Mouse (Mus musculus) stomach, postnatal 0 days (tissue): ENCODE measurements around the gene Erfe. TPM values are rescaled to one million over a fixed set of nuclear protein-coding genes. Genes with fewer than 3 reads are reported as not detected.

Source experiments
- ATAC-seq: fragments of 200-750 bp; cut with Nextera tagmentation; 2 replicates; pipeline ENCODE4 v1.8.0; 2017; ENCODE audit not compliant: low FRiP score, low TSS enrichment
- DNase-seq: peaks from one replicate; pipeline ENCODE4 v3.0.0-alpha.2; 2016; ENCODE audit warnings: low spot score
- H3K27ac ChIP-seq: fragments of 300-500 bp; sonication (generic); replicated peaks from 2 replicates; pipeline ENCODE4 v1.5.1; 2014; ENCODE audit warnings: mild to moderate bottlenecking, control low read depth
- H3K27me3 ChIP-seq: fragments of 300-500 bp; sonication (generic); 2 replicates; pipeline ENCODE4 v1.6.1; 2014; ENCODE audit warnings: low read length; ENCODE audit not compliant: control insufficient read depth, insufficient read depth
- H3K36me3 ChIP-seq: fragments of 300-500 bp; sonication (generic); 2 replicates; pipeline ENCODE4 v1.6.1; 2014; ENCODE audit warnings: low read length, mixed read lengths; ENCODE audit not compliant: control insufficient read depth, insufficient read depth
- H3K4me1 ChIP-seq: fragments of 300-500 bp; sonication (generic); replicated peaks from 2 replicates; pipeline ENCODE4 v1.6.1; 2014; ENCODE audit warnings: antibody characterized with exemption; ENCODE audit not compliant: control insufficient read depth, insufficient read depth
- H3K4me2 ChIP-seq: fragments of 300-500 bp; sonication (generic); replicated peaks from 2 replicates; pipeline ENCODE4 v1.6.1; 2014; ENCODE audit warnings: low read depth, mild to moderate bottlenecking, control low read depth, moderate library complexity
- H3K4me3 ChIP-seq: fragments of 300-500 bp; sonication (generic); 2 replicates; pipeline ENCODE4 v1.5.1; 2014; ENCODE audit warnings: low read depth, low read length, control low read depth
- H3K9ac ChIP-seq: fragments of 300-500 bp; sonication (generic); 2 replicates; pipeline ENCODE4 v1.6.1; 2014; ENCODE audit warnings: mild to moderate bottlenecking, low read length, control low read depth, mixed read lengths
- H3K9me3 ChIP-seq: fragments of 300-500 bp; sonication (generic); 2 replicates; pipeline ENCODE4 v1.6.1; 2016; ENCODE audit warnings: low read length; ENCODE audit not compliant: control insufficient read depth
- CTCF ChIP-seq: IDR thresholded peaks from 2 replicates; pipeline ENCODE4 v1.5.1; 2016; ENCODE audit warnings: antibody characterized with exemption, low read depth, mild to moderate bottlenecking, moderate library complexity
- EP300 ChIP-seq: optimal IDR thresholded peaks from 2 replicates; pipeline ENCODE3; 2016; ENCODE audit warnings: antibody characterized with exemption
- WGBS: fragments of 180-500 bp; shearing (Covaris S2); extraction: QIAGEN DNeasy Blood & Tissue Kit; methylation state at CpG from one replicate; pipeline ENCODE4 v1.1.7; 2014; 5-methylcytosine and 5-hydroxymethylcytosine counted together
- polyA plus RNA-seq: library from polyadenylated mRNA; unstranded; fragments of >200 nt; fragmentation: Nextera tagmentation; extraction: Ambion mirVana; gene quantifications from 2 replicates; pipeline ENCODE4 v1.2.1, GENCODE M21; 2015

Erfe gene
- polyA plus RNA-seq, 1 experiment from 2014 or later, result 1.2 TPM

DNA sequence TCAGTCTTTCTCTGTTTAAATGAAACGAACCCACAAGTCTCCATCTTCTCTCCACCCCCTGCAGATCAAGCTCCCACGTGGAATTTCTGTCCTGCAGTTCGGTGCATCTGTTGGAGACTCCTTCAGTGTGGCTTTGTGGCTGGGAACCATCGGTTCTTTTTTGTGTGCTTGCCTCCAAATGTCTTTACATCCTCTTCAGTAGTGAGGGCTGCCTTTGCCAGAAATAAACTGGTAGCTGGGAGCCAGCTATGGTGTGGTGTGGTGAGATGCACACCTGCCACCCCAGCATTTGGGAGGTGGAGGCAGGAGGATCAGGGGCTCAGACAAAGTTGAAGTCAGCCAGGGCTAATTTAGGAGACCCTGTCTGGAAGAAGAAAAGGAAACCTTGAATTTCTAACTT lies 34.1 kb upstream of the Erfe start:
- no peak overlapping the region for H3K9ac ChIP-seq
- H3K27ac ChIP-seq, result no peak overlapping the region
- ATAC-seq (no peak), DNase-seq (no peak)
- no peak overlapping the region for H3K4me2 ChIP-seq
- no peak for TF ChIP-seq CTCF
- TF ChIP-seq EP300, result no peak
- no peaks in the 10 kb centered on the region for H3K4me1 ChIP-seq
- H3K4me3 ChIP-seq, result no peak overlapping the region
- no peaks in the 10 kb centered on the region for H3K9me3 ChIP-seq
- 50% methylated on average over 4 of the region's 4 CpGs for WGBS
- H3K27me3 ChIP-seq, result no peaks in the 10 kb centered on the region
- H3K36me3 ChIP-seq, result no peaks in the 10 kb centered on the region

DNA sequence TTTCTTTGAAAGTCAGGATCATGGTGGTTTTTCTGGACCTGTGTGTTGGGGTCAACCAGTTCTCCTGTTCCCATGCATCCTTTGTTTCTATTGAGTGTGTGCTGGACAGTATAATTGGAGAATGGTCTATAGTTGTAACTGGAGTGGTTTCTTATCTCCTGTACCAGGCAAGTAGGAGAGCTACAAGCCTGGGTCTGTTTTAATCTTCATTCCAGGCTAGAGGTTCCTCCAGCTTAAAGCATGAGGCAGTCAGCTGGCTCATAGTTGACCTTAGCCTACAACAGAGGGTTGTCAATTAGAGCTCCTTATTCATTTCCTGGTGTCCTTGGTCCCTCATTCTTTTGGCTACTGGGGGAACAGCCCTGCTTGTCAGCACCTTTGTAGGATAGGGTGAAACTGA lies 32.6 kb upstream of the Erfe start:
- Histone ChIP-seq H3K9me3 (no peaks in the 10 kb centered on the region), H3K4me2 (no peak overlapping the region), H3K36me3 (no peaks in the 10 kb centered on the region), H3K4me1 (no peaks in the 10 kb centered on the region), H3K4me3 (no peak overlapping the region), H3K27ac (no peak overlapping the region), H3K9ac (no peak overlapping the region), H3K27me3 (no peaks in the 10 kb centered on the region)
- no peak for ATAC-seq
- TF ChIP-seq EP300, result no peak
- TF ChIP-seq CTCF, result no peak
- no peak for DNase-seq

DNA sequence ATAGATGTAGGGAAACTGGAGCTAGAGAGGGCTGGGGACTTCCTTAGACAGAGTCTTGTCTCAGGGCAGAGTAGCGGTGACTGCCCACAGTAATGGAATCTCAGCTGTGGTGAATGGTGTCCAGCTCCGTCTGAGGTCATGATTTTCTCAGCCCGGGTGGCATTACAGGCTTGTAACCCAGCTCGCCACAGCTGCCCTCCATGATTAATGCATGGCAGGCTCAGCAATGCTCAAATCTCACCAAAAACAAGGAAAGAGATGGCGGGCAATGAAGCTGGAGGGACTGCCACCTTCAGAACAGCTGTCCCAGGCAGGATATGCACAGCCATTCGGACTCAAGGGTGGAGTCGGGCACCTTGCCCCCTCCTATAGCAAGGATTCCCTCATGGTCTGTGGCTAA lies 28.9 kb upstream of the Erfe start:
- DNase-seq (no peak), ATAC-seq (no peak)
- 89% methylated on average over 7 of the region's 7 CpGs for WGBS
- no peak overlapping the region for H3K9ac ChIP-seq
- H3K4me1 ChIP-seq, result no peaks in the 10 kb centered on the region
- no peak overlapping the region for H3K4me3 ChIP-seq
- H3K27me3 ChIP-seq, result no peaks in the 10 kb centered on the region
- TF ChIP-seq EP300, result no peak
- TF ChIP-seq CTCF, result no peak
- no peak overlapping the region for H3K27ac ChIP-seq
- H3K36me3 ChIP-seq, result no peaks in the 10 kb centered on the region
- H3K9me3 ChIP-seq, result no peaks in the 10 kb centered on the region
- H3K4me2 ChIP-seq, result no peak overlapping the region

DNA sequence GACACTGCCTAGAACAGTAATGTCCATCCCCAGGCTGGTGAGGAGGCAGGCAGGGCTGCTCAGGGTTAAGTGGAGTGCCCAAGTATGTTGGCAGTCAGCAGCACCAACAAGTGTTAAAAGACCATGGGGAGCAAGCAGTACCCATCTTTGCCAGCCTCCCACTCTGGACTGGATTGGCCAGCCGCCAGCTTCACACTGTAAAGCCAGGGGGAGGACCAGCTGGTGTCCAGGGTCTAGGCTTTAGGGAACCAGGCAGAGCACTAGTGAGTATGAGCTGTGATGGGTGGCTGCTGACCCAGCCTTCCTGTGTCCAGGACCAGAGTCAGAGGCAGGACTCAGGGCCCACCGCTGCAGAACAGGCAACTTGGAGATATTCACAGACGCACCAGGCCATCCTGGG lies 22.2 kb upstream of the Erfe start:
- DNase-seq (no peak), ATAC-seq (no peak)
- Histone ChIP-seq H3K36me3 (no peaks in the 10 kb centered on the region), H3K27ac (no peak overlapping the region), H3K4me3 (no peak overlapping the region), H3K4me2 (no peak overlapping the region), H3K27me3 (peaks cover 14% of the 10 kb centered on the region; the same call in 1 of the 2 replicates), H3K9ac (no peak overlapping the region), H3K4me1 (no peaks in the 10 kb centered on the region), H3K9me3 (no peaks in the 10 kb centered on the region)
- TF ChIP-seq EP300 (no peak), CTCF (no peak)
- WGBS, result 73% methylated on average over 3 of the region's 3 CpGs

DNA sequence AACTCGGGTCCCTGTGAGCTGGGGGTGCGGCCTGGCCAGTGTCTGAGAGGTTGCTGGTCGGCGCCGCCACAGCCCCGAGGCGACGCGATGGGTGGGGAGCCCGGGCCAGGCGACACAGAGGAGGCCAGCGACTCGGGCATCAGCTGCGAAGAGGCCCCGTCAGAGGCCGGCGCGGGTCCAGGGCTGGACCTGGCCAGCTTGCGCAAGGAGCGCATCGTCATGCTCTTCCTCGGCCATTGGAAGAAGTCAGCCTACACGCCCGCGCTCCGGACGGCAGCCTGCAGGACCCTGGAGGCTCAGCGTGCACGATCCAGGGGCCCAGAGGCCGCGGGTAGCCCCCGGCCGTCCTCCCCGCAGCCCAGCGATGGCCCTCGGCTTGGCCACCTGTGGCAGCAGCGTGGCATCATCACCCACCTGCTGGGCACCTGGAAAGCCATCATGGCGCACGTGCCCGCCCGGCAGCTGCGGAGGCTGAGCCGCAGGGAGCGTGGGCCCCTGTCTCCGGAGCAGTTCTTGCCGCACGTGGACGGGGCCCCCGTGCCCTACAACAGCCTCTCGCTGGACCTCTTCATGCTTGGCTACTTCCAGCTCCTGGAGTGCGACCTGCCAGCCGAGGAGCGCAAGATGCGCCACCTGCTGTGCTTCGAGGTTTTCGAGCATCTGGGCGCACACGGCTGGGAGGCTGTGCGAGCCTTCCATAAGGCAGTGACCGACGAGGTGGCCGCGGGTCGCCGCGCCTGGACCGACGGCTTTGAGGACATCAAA lies 21.1 kb upstream of the Erfe start:
- H3K27me3 ChIP-seq, result peaks cover 14% of the 10 kb centered on the region; the same call in 1 of the 2 replicates
- H3K9me3 ChIP-seq, result no peaks in the 10 kb centered on the region
- no peaks in the 10 kb centered on the region for H3K4me1 ChIP-seq
- peak overlapping the region; percentile 19 for H3K4me3 ChIP-seq
- peak overlapping the region; percentile 50 for H3K4me2 ChIP-seq
- 0 out of 2 replicates have a peak overlapping the region, but pooled peaks have one; percentile 1 for H3K9ac ChIP-seq
- WGBS, result 3% methylated on average over 67 of the region's 68 CpGs
- TF ChIP-seq CTCF (peak; percentile 54), EP300 (no peak)
- no peak overlapping the region for H3K27ac ChIP-seq
- ATAC-seq, result no peak
- no peaks in the 10 kb centered on the region for H3K36me3 ChIP-seq
- peak; percentile 36 for DNase-seq

DNA sequence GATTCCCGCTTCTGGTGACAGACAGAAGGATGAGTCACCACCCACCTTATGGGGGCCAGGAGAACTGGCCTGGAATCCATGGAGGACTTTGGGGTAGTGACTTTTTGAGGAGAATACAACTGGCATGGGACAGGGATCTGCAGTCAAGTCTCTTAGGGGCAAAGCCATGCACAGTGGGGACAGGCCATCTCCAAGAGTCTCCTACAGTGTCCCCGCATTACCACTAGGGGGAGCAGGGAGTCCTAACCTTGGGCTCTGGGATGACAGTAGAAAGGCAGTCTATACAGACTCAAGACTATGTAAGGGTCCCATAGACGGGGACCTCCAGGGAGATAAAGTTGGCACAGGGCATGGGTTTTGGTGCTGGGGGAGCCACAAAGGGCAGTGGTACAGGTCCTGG lies 19.3 kb upstream of the Erfe start:
- no peaks in the 10 kb centered on the region for H3K9me3 ChIP-seq
- no peak overlapping the region for H3K27ac ChIP-seq
- DNase-seq, result peak; percentile 64
- peaks cover 14% of the 10 kb centered on the region; the same call in 1 of the 2 replicates for H3K27me3 ChIP-seq
- no peaks in the 10 kb centered on the region for H3K36me3 ChIP-seq
- peak; percentile 69 for ATAC-seq
- H3K4me3 ChIP-seq, result no peak overlapping the region
- H3K9ac ChIP-seq, result no peak overlapping the region
- TF ChIP-seq CTCF (peak; percentile 92), EP300 (no peak)
- H3K4me1 ChIP-seq, result no peaks in the 10 kb centered on the region
- 30% methylated on average over 3 of the region's 3 CpGs for whole genome bisulfite sequencing
- no peak overlapping the region for H3K4me2 ChIP-seq
